Comparison of ENCODE assay signal across 12 mouse cellular contexts in genomic region chr7:114183416-114183815, GRCm38 (mm10).
"Had no signal": no experiment of that assay in that cellular context is flagged by ENCODE, and none has a peak within 500 bp of the region (broad histone marks: within the 10 kb centered on the region; RNA-seq: fewer than 3 reads in every experiment).

No protein-coding gene starts in this region.

- H3K4me2 ChIP-seq: kidney, embryonic 15.5 days; limb, embryonic 12.5 days; liver, embryonic 13.5 days had no signal

- ATAC-seq: intestine, embryonic 16.5 days; midbrain, embryonic 16.5 days had no signal

- H3K9ac ChIP-seq: kidney, embryonic 15.5 days; limb, embryonic 12.5 days; liver, embryonic 13.5 days had no signal

- H3K4me3 ChIP-seq: kidney, embryonic 15.5 days; limb, embryonic 12.5 days; liver, embryonic 13.5 days; midbrain, embryonic 10.5 days had no signal

- H3K9me3 ChIP-seq: kidney, embryonic 15.5 days; limb, embryonic 12.5 days; liver, embryonic 13.5 days; midbrain, embryonic 10.5 days had no signal

- H3K4me1 ChIP-seq: limb, embryonic 12.5 days; liver, embryonic 13.5 days had no signal

- H3K36me3 ChIP-seq: kidney, embryonic 15.5 days; limb, embryonic 12.5 days; liver, embryonic 13.5 days; midbrain, embryonic 10.5 days had no signal

- DNase-seq: kidney, postnatal 14 days; liver; liver, embryonic 13.5 days; lung, adult 18-20 months; lung, postnatal 36 days; right cerebral cortex, postnatal 25 days; thymus, postnatal 36 days had no signal

- H3K27me3 ChIP-seq: kidney, embryonic 15.5 days; limb, embryonic 12.5 days; liver, embryonic 13.5 days had no signal

- H3K27ac ChIP-seq: kidney, embryonic 15.5 days; limb, embryonic 12.5 days; liver, embryonic 13.5 days; midbrain, embryonic 10.5 days had no signal
